Mouse (Mus musculus): ENCODE measurements at regions not wholly inside any gene's neighbourhood (a gene's known extent, or its start where the extent isn't known, plus 50 kb on each side); places are given as distances from the start of the nearest gene placed in this dataset.

DNA sequence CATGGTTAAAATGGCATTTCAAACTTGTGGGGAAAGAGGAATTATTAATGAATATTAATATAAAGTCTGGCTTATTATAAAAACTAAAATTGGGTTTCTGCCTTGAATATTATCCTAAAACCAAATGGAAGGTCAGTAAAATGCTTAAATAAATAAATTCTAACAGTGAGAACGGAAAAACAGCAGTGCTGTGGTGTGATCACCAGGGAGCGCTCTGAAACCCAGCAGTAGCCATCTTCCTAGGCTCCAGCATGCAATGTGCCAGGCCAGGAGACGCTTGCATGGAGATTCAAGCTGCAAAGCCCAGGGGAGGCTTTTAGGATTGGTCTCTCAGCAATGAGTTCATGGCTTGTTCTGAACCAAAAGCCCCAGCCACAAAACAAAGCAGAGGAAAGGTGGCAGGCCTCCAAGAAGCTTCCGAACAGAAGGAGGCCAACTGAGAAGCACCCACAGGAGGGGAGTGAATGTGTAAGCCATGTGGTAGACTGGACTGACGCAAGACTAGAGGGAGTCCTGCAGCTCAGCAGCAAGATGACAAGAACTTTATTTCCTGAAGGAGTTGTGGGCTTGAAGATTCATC, 52.3 kb upstream of the Bace2 start:
- no peak for DNase-seq (ENCODE audit: low spot score in 2 of 2)

All from frontal cortex, postnatal 25 days (tissue).